Mouse (Mus musculus) adipocyte (in vitro differentiated cells): ENCODE results near the gene Spty2d1.

Experiments used
- DNase-seq: peaks from one replicate; pipeline ENCODE4 v3.0.0-alpha.2; 2016; ENCODE audit warnings: low spot score

The Spty2d1 gene

GRCm38 (mm10) chr7:47022482-47022881, 14.3 kb upstream of the Spty2d1 start:
- no peak for DNase-seq

- no peak for DNase-seq
Measured at GRCm38 (mm10) chr7:47020956-47021355, 12.7 kb upstream of the Spty2d1 start.

GRCm38 (mm10) chr7:47019641-47020040, 11.4 kb upstream of the Spty2d1 start:
- DNase-seq, result no peak

GRCm38 (mm10) chr7:47017146-47017545, 8.9 kb upstream of the Spty2d1 start:
- DNase-seq, result no peak

GRCm38 (mm10) chr7:47016602-47017001, 8.4 kb upstream of the Spty2d1 start:
- no peak for DNase-seq

GRCm38 (mm10) chr7:47015390-47016065, 7.3 kb upstream of the Spty2d1 start:
- peak; percentile 90 for DNase-seq

GRCm38 (mm10) chr7:47014564-47015389, 6.6 kb upstream of the Spty2d1 start:
- peak; percentile 76 for DNase-seq

GRCm38 (mm10) chr7:47013131-47013767, 5.0 kb upstream of the Spty2d1 start:
- no peak for DNase-seq

GRCm38 (mm10) chr7:47007818-47008167, 418 bp downstream of the Spty2d1 start:
- no peak for DNase-seq

GRCm38 (mm10) chr7:47007109-47007780, 966 bp downstream of the Spty2d1 start:
- no peak for DNase-seq

- peak; percentile 64 for DNase-seq
Measured at GRCm38 (mm10) chr7:47003411-47004115, 4.6 kb downstream of the Spty2d1 start.

GRCm38 (mm10) chr7:47001900-47002275, 6.3 kb downstream of the Spty2d1 start:
- DNase-seq, result no peak

GRCm38 (mm10) chr7:47001125-47001899, 6.9 kb downstream of the Spty2d1 start:
- no peak for DNase-seq

GRCm38 (mm10) chr7:47000644-47000983, 7.6 kb downstream of the Spty2d1 start:
- no peak for DNase-seq

GRCm38 (mm10) chr7:46999983-47000643, 8.1 kb downstream of the Spty2d1 start:
- no peak for DNase-seq

- no peak for DNase-seq
Measured at GRCm38 (mm10) chr7:46998942-46999341, 9.3 kb downstream of the Spty2d1 start.

- DNase-seq, result no peak
Measured at GRCm38 (mm10) chr7:46997644-46998395, 10.4 kb downstream of the Spty2d1 start.

GRCm38 (mm10) chr7:46997008-46997407, 11.2 kb downstream of the Spty2d1 start:
- no peak for DNase-seq

GRCm38 (mm10) chr7:46995558-46995957, 12.7 kb downstream of the Spty2d1 start:
- no peak for DNase-seq

GRCm38 (mm10) chr7:46993079-46993478, 15.1 kb downstream of the Spty2d1 start:
- DNase-seq, result no peak
